Mouse (Mus musculus) cerebellum, postnatal 10 days (tissue): Measurements from ENCODE around the gene Ppp3ca.
A peak's percentile ranks its signal among the peaks of the same experiment; 100 is the strongest.

Source experiments
- DNase-seq, 2 experiments: peaks; one replicate each; pipeline ENCODE4 v3.0.0; 2021; ENCODE audit warnings: mixed read lengths in 2 of 2

Ppp3ca gene

DNA sequence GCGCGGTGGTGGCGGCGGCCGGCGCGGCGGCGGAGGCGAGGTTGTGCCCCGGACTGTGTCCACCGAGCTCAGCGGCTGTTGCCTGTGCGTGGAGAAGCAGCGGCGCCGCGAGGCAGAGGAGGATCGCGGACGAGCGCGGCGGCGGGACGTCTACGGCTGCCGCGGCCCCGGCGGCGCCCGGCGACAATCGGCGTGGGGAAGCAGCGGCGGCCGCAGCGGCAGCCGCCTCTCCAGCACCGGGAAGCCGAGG lies at the start of gene Ppp3ca:
TSS of gene Ppp3ca (plus strand) at position 15 of the 250 bp plus-strand sequence.
- DNase-seq: no peak

DNA sequence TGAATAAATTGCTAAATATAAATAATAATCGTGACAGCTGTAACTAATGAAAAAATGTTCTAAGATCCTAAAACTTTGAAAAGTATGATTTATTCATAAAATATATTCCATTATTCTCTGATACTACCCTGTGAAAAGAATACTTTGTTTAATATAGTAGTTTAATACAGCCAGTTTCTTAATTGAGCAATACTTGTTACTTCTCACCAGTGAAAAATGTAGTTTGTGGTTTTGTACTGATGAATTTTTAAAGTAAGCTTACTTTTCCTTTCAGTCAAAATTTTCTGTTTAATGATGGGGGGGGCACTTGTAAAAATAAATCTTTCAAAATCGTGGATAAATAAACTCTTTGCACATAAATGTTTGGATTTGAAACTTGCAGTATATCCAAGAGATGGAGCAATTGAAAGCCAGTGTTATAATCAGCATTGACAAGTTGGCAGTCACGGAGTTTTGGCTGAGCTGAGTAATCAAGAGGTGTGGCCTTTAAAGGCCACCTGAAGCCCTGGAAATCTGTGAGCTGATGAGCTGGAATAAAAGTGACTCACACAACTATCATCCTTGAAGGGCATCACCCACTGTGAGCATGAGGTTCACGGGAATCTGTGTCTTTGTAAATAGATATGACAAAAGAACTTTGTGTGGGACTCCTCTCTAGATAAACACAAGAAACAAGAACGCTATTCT lies 29.2 kb upstream of the Ppp3ca start:
- DNase-seq: peak; percentile 6 to 10

GRCm38 (mm10) chr3:136650966-136651365 lies 19.0 kb upstream of the Ppp3ca start:
- peak; percentile 26 to 39 for DNase-seq

- peak in 1 of 2 experiments; percentile 11 for DNase-seq
Observed at GRCm38 (mm10) chr3:136651496-136651895, 18.4 kb upstream of the Ppp3ca start.

DNA sequence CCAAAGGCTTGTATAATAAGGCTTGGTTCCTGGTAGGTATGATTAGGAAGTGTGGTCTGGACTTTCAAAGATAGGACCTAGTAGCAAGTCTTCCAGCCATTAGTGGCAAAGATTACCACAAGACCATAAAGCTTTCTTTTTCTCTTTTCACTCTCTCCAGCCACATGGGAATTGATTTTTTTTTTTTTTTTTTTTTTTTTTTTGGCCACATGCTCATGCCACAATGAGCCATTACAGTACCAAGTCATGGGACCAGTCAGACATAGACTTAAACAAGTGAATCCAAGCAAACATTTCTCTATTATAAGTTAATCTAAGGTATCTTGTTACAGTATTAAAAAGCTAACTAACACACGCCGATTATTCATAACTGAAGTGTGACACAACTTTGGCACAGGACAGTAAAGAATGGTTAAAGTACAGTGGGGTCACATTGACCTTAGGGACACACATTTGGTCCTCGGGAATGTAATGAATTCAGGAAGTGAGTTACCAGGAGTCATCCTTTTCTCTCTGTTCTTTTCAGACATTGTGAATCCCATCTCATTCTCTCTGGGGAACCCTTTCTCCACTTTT lies 13.4 kb upstream of the Ppp3ca start:
- DNase-seq: no peak

- DNase-seq: no peak
Observed at GRCm38 (mm10) chr3:136658681-136659080, 11.2 kb upstream of the Ppp3ca start.

DNA sequence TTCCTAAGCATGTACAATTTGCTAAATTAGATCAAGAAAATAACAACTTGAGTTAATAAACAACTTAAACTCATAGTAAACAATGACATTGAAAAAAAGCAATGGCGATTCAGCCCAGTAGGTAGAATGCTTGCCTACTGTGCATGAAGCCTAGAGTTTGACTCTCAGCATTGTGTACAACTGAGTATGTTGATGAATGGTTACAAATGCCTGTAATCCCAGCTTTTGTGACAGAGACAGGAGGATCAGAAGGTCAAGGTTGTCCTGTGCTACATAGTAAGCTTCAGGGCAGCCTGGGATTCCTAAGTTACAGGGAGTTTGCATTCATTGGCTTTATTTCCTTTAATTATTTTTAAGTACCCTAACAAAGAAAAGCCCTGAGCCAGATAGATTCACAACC lies 4.8 kb upstream of the Ppp3ca start:
- DNase-seq: no peak

DNA sequence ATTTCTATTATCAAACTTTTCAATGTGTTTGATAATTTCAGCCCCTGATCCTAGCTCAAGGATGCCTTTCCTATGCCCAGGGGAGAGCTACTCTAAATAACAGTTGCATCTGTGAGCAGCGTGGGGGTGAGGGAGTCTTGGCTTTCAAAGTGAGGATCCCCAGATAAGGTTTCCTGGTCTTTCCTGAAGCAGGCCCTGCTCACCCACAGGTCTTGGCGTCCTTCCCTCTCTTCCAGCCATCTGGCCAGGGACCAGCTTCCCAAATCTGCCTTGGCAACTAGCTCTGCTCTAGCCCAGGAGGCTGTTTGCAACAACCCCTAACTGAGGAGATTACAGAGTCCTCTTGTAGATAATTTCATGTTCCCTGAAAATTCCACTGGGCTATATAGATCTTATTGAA lies 1.9 kb upstream of the Ppp3ca start:
- peak; percentile 97 for DNase-seq

GRCm38 (mm10) chr3:136669231-136670109 lies 454 bp upstream of the Ppp3ca start:
- DNase-seq: peak; percentile 100

DNA sequence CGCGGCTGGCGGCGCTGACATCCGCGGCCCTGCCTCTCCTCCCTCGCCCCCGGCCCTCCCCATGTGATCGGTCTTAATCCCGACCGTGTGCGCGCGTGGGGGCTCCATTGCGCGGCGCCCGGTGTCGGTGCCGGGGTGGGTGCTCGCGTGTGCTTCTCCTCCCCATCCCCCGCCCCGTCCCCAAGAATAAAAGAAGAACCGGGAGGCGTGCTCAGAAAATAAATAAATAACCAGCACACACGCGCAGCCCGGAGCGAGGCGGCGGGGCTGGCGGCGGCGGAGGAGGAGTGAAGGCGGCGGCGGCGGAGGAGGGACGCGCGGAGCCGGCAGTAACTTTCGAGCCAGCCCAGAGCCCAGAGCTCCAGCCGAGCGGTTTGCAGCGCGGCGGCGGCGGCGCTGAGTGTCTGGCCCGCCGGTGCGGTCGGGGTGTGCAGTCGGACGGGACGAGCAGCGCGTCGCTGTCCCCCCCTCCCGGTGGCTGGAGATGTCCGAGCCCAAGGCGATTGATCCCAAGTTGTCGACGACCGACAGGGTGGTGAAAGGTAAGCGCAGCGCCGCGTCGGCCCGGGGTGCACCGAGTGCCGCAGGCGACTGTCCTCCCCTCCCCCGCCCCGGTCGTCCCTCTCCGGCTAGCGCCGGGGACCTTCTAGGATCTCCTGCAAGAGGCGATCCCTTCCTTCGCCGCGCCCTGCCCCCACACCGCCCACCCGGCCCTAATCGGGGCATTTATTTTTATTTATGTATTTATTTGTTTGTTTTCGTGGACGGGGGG lies 622 bp downstream of the Ppp3ca start:
- DNase-seq: peak; percentile 87 to 88

GRCm38 (mm10) chr3:136671161-136671939 lies 1.4 kb downstream of the Ppp3ca start:
- DNase-seq: peak; percentile 91

DNA sequence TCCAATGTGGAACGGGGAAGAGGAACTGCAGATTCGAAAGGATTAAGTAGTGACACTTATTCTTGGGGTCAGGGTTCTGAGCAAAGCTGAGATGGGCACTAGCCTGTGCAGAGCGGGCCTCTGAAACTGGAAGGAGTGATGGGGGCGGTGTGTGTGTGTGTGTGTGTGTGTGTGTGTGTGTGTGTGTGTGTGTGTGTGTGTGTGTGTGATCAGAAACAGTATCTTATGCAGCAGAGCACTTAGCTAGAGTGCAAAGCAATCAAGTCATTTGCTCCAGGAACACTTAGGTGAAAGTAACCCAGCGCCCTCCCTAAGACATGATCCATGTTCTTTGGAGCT lies 2.0 kb downstream of the Ppp3ca start:
- DNase-seq: peak; percentile 57 to 64

GRCm38 (mm10) chr3:136672870-136673269 lies 2.9 kb downstream of the Ppp3ca start:
- no peak for DNase-seq

DNA sequence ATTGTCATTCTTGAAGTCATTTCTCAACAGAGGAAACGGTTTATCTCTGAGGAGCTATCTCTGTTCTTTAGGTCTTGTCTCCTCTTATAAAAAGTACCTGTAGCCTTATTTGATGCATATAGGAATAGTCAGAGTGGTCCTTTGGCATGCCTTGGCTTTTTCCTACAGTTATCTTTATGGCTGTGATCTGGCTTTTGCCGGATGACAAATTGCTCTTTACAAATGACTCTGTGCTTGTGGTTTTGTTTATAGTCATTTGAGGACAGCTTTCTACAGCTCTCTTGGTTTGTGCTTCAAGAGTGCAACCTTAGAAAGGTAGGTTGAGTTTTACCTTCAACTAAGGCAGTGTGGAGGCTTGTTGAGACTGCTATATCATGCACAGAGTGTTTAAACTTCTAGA lies 3.4 kb downstream of the Ppp3ca start:
- DNase-seq: no peak

DNA sequence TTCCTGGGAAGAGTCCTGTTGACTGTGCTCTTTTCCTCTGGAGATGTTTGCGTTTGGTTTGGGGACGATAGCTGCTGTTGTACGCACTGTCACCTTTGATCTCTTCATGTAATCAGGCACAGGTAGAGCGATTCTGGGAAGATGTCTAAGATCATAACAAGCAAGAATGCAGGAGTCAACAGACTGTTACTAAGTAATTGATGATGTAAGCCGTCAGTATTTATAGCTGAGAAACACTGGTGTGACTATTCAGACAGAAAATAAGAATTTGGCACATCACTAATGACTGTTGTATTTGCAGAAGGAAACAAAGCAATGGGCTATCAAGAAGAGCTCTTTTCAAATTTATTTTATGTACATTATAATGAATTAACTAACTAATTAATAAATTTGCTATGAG lies 4.6 kb downstream of the Ppp3ca start:
- no peak for DNase-seq

DNA sequence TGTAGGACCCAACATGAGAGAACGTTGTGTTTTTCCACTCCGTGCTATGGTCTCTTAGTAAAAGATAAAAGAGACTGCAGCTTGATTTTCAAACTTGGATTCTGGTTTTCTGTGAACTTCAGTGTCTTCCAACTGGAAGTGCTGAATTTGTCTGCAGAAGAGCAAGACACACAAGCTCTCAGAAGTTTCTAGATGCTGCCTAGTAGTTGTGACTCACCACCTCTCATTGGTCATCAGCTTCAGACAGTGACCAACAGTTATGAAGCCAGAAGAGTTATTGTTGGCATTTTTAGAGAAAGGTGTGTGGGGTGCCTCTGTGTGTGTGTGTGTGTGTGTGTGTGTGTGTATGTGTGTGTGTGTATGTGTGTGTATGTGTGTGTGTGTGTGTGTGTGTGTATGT lies 7.1 kb downstream of the Ppp3ca start:
- no peak for DNase-seq

GRCm38 (mm10) chr3:136678386-136678785 lies 8.5 kb downstream of the Ppp3ca start:
- DNase-seq: peak; percentile 79 to 88

DNA sequence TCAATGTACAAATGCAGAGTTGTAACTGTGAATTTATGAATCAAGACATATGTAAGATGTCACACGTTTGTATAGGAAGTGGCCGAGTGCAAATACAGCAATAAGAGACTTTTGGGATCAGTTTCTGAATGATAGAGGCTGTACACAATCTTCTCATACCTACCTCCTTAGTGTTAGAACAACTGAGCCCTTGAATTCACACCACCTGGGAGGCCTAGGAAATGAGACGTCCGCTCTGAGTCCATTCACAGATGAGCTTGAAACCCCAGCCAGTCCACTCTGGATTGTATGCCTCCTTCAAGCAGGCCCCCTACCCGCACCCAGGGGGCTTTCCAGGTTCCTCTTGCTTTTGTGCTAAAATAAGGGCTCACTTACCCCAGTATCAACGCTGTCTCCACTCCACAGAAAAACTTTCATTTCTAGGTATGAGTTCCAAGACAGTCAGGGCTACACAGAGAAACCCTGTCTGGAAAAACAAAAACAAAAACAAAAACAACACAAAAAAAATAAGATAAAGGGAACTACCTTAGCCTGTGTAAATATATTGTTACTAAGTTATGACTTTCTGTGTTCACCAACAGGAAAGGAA lies 10.1 kb downstream of the Ppp3ca start:
- no peak for DNase-seq

- DNase-seq: no peak
Observed at GRCm38 (mm10) chr3:136682242-136682641, 12.3 kb downstream of the Ppp3ca start.

DNA sequence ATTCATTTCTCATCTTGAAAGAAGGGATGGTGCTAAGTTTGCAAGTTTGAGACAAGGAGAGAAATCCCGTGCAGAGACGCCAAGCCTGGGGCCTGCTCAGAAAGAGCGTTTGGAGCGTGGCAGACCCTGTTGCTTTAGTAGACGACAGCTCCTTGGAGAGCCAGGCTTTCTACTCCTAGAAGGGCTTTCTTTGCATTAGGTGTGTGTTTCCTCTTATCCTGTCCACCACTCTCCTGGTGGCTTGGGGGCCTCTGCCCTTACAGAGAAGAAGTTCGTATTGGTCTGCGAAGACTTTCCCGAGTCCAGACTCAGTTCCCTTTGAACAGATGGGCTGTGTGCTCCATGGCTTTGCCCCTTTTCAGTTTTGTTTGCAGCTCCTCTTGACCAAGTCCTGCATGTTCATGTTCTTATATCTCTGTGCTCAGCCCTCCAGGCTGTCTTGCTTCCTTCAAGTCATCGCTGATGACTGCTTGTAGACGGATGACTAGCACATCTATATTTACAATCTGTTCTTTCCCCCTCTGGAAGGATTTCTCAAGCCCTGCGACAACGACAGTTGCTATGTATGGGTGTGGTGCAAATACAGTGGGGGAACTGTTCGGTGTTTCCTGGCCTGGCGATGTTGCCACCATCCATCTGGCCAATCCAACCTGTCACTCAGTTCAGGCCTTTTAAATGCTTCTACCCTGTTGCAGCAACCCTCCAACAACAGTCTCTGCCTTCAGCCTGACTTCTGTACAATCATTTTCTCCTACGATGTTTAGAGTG lies 14.5 kb downstream of the Ppp3ca start:
- DNase-seq: no peak

DNA sequence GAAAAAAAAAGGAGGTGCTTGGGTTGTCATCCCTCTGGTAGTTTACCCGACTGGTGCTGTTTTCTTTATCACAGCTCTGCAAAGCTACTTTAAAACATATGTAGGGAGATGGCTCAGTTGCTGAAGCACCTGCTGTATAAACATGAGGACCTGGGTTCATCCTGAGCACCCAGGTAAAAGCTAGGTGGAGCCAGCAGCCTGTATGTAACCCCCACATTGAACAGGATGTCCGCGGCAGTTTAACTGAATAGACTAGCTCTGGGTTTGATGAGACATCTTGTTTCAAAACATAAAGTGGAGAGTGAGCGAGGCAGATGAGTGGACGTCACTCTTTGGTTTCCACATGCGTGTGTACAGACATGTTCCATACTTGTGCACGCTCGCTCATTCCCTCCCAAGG lies 16.5 kb downstream of the Ppp3ca start:
- no peak for DNase-seq
